Mouse (Mus musculus) liver, embryonic 11.5 days (tissue): ENCODE measurements at regions not wholly inside any gene's neighbourhood (a gene's known extent, or its start where the extent isn't known, plus 50 kb on each side); places are given as distances from the start of the nearest gene placed in this dataset.
"Not testable (repeated sequence)": the region's sequence is repeated elsewhere in the genome, so short reads cannot be mapped to it uniquely, and the experiment has no call there.

Experiments
- ATAC-seq: fragments of 200-750 bp; cut with Nextera tagmentation; replicated peaks from 2 replicates; pipeline ENCODE4 v1.8.0; 2017; ENCODE audit warnings: moderate number of reproducible peaks, mild to moderate bottlenecking, moderate TSS enrichment, moderate library complexity; ENCODE audit not compliant: low FRiP score
- DNase-seq: peaks from one replicate; pipeline ENCODE4 v3.0.0-alpha.2; 2017; ENCODE audit warnings: low spot score
- H3K27ac ChIP-seq: fragments of 300-500 bp; sonication (generic); 2 replicates; pipeline ENCODE4 v1.5.1; 2014; ENCODE audit warnings: mild to moderate bottlenecking, low read depth, low read length, control low read depth
- H3K27me3 ChIP-seq: fragments of 300-500 bp; sonication (generic); replicated peaks from 2 replicates; pipeline ENCODE4 v1.6.1; 2014; ENCODE audit warnings: low read length, mixed read lengths; ENCODE audit not compliant: control insufficient read depth, insufficient read depth
- H3K36me3 ChIP-seq: fragments of 300-500 bp; sonication (generic); 2 replicates; pipeline ENCODE4 v1.6.1; 2014; ENCODE audit warnings: mild to moderate bottlenecking, low read length, moderate library complexity, mixed read lengths; ENCODE audit not compliant: control insufficient read depth, insufficient read depth
- H3K4me1 ChIP-seq: fragments of 300-500 bp; sonication (generic); replicated peaks from 2 replicates; pipeline ENCODE4 v1.6.1; 2014; ENCODE audit warnings: low read length, mixed read lengths; ENCODE audit not compliant: control insufficient read depth, insufficient read depth
- H3K4me2 ChIP-seq: fragments of 300-500 bp; sonication (generic); 2 replicates; pipeline ENCODE4 v1.6.1; 2014; ENCODE audit warnings: mild to moderate bottlenecking, control low read depth, moderate library complexity
- H3K4me3 ChIP-seq: fragments of 300-500 bp; sonication (generic); 2 replicates; pipeline ENCODE4 v1.5.1; 2014; ENCODE audit warnings: low read depth, low read length, control low read depth
- H3K9ac ChIP-seq: fragments of 300-500 bp; sonication (generic); 2 replicates; pipeline ENCODE4 v1.6.1; 2014; ENCODE audit warnings: low read depth, low read length, control low read depth
- H3K9me3 ChIP-seq: fragments of 300-500 bp; sonication (generic); 2 replicates; pipeline ENCODE4 v1.6.1; 2016; ENCODE audit warnings: low read length, inconsistent platforms, mixed read lengths; ENCODE audit not compliant: control insufficient read depth
- WGBS: fragments of 180-500 bp; shearing (Covaris S2); extraction: QIAGEN DNeasy Blood & Tissue Kit; methylation state at CpG from one replicate; pipeline ENCODE4 v1.1.7; 2014; 5-methylcytosine and 5-hydroxymethylcytosine counted together

GRCm38 (mm10) chr1:112486046-112486445 is 621.3 kb upstream of the Dsel start:
- H3K4me2 ChIP-seq, H3K4me3 ChIP-seq, H3K36me3 ChIP-seq, H3K4me1 ChIP-seq, H3K9ac ChIP-seq, H3K9me3 ChIP-seq, H3K27me3 ChIP-seq, ATAC-seq, H3K27ac ChIP-seq, DNase-seq: not testable (repeated sequence)
- WGBS: 77% methylated on average over 5 of the region's 5 CpGs

GRCm38 (mm10) chr1:112456047-112456446 is 591.3 kb upstream of the Dsel start:
- Histone ChIP-seq H3K27ac (no peak overlapping the region), H3K4me1 (no peaks in the 10 kb centered on the region), H3K4me3 (no peak overlapping the region), H3K9me3 (no peaks in the 10 kb centered on the region), H3K36me3 (no peaks in the 10 kb centered on the region), H3K4me2 (no peak overlapping the region), H3K27me3 (no peaks in the 10 kb centered on the region), H3K9ac (no peak overlapping the region)
- DNase-seq: no peak
- ATAC-seq: no peak
- WGBS: 39% methylated on average over 11 of the region's 11 CpGs

- H3K9me3 ChIP-seq: no peaks in the 10 kb centered on the region
- DNase-seq: no peak
These were observed 587.7 kb upstream of the Dsel start for GRCm38 (mm10) chr1:112452390-112452789.

GRCm38 (mm10) chr1:112451622-112452021 is 586.9 kb upstream of the Dsel start:
- DNase-seq (no peak), ATAC-seq (0 out of 2 replicates have a peak, but pooled peaks have one; percentile 29)

More at GRCm38 (mm10) chr1:112452390-112452789, 587.7 kb upstream of the Dsel start:
- no peaks in the 10 kb centered on the region for H3K27me3 ChIP-seq
- H3K36me3 ChIP-seq: no peaks in the 10 kb centered on the region
- no peak for ATAC-seq
- no peaks in the 10 kb centered on the region for H3K4me1 ChIP-seq
- no peak overlapping the region for H3K4me3 ChIP-seq
- H3K9ac ChIP-seq: no peak overlapping the region
- no peak overlapping the region for H3K4me2 ChIP-seq
- no peak overlapping the region for H3K27ac ChIP-seq

GRCm38 (mm10) chr1:112439109-112439508 is 574.4 kb upstream of the Dsel start:
- Histone ChIP-seq H3K9ac (no peak overlapping the region), H3K9me3 (no peaks in the 10 kb centered on the region)

More at GRCm38 (mm10) chr1:112451622-112452021, 586.9 kb upstream of the Dsel start:
- H3K4me3 ChIP-seq: no peak overlapping the region
- H3K36me3 ChIP-seq: no peaks in the 10 kb centered on the region
- H3K27me3 ChIP-seq: no peaks in the 10 kb centered on the region
- no peak overlapping the region for H3K9ac ChIP-seq
- WGBS: 18% methylated on average over 2 of the region's 2 CpGs
- H3K27ac ChIP-seq: no peak overlapping the region
- H3K4me1 ChIP-seq: no peaks in the 10 kb centered on the region
- no peak overlapping the region for H3K4me2 ChIP-seq
- H3K9me3 ChIP-seq: no peaks in the 10 kb centered on the region

GRCm38 (mm10) chr1:112416350-112417083 is 551.8 kb upstream of the Dsel start:
- DNase-seq (peak; percentile 36), ATAC-seq (no peak; the same call in 1 of the 2 replicates)
- 6% methylated on average over 37 of the region's 37 CpGs for WGBS
- peak overlapping the region; percentile 57 for H3K4me2 ChIP-seq
- H3K4me1 ChIP-seq: no peaks in the 10 kb centered on the region
- no peak overlapping the region for H3K9ac ChIP-seq
- H3K9me3 ChIP-seq: no peaks in the 10 kb centered on the region
- peaks cover 4% of the 10 kb centered on the region for H3K27me3 ChIP-seq
- no peaks in the 10 kb centered on the region for H3K36me3 ChIP-seq
- H3K4me3 ChIP-seq: peak overlapping the region; percentile 17; the same call in 1 of the 2 replicates
- no peak overlapping the region for H3K27ac ChIP-seq

More at GRCm38 (mm10) chr1:112439109-112439508, 574.4 kb upstream of the Dsel start:
- no peak overlapping the region for H3K4me2 ChIP-seq
- H3K4me3 ChIP-seq: no peak overlapping the region
- H3K36me3 ChIP-seq: no peaks in the 10 kb centered on the region
- no peak for DNase-seq
- ATAC-seq: no peak
- H3K27me3 ChIP-seq: no peaks in the 10 kb centered on the region
- 63% methylated on average over 2 of the region's 2 CpGs for WGBS
- H3K27ac ChIP-seq: no peak overlapping the region
- H3K4me1 ChIP-seq: no peaks in the 10 kb centered on the region

- ATAC-seq (no peak; the same call in 1 of the 2 replicates), DNase-seq (no peak)
- WGBS: 38% methylated on average over 3 of the region's 3 CpGs
These were observed 524.1 kb upstream of the Dsel start for GRCm38 (mm10) chr1:112388807-112389206.

GRCm38 (mm10) chr1:112384015-112384414 is 519.3 kb upstream of the Dsel start:
- ATAC-seq: no peak
- Histone ChIP-seq H3K4me3 (no peak overlapping the region), H3K4me1 (no peaks in the 10 kb centered on the region), H3K27ac (no peak overlapping the region), H3K9me3 (no peaks in the 10 kb centered on the region), H3K4me2 (no peak overlapping the region), H3K27me3 (no peaks in the 10 kb centered on the region), H3K36me3 (no peaks in the 10 kb centered on the region), H3K9ac (no peak overlapping the region)
- 48% methylated on average over 1 of the region's 1 CpGs for WGBS
- no peak for DNase-seq

More at GRCm38 (mm10) chr1:112388807-112389206, 524.1 kb upstream of the Dsel start:
- no peak overlapping the region for H3K27ac ChIP-seq
- H3K9me3 ChIP-seq: no peaks in the 10 kb centered on the region
- no peak overlapping the region for H3K4me2 ChIP-seq
- H3K4me3 ChIP-seq: no peak overlapping the region
- no peaks in the 10 kb centered on the region for H3K4me1 ChIP-seq
- H3K9ac ChIP-seq: no peak overlapping the region
- no peaks in the 10 kb centered on the region for H3K36me3 ChIP-seq
- H3K27me3 ChIP-seq: no peaks in the 10 kb centered on the region
